Mouse (Mus musculus) ES-Bruce4 (cell line): ENCODE measurements at regions not wholly inside any gene's neighbourhood (a gene's known extent, or its start where the extent isn't known, plus 50 kb on each side); places are given as distances from the start of the nearest gene placed in this dataset.

ENCODE experiments used
- CTCF ChIP-seq: IDR thresholded peaks from one replicate; pipeline ENCODE4 v1.8.1; 2011; ENCODE audit warnings: low read depth, low read length
- EP300 ChIP-seq: IDR thresholded peaks from 2 replicates; pipeline ENCODE4 v1.6.1; 2011; ENCODE audit warnings: low read depth, low read length; ENCODE audit not compliant: insufficient read depth
- POLR2A ChIP-seq: IDR thresholded peaks from one replicate; pipeline ENCODE4 v1.8.1; 2011; ENCODE audit warnings: low read length; ENCODE audit not compliant: insufficient read depth

GRCm38 (mm10) chr11:114379411-114379824 lies 288.9 kb upstream of the Rpl38 start:
- TF ChIP-seq CTCF = no peak
- no peak for TF ChIP-seq POLR2A
- no peak for TF ChIP-seq EP300
